Mouse (Mus musculus) macrophage (primary cell): ENCODE measurements around the gene Lhpp. TPM values are rescaled to one million over a fixed set of nuclear protein-coding genes. Genes with fewer than 3 reads are reported as not detected.

ENCODE experiments used
- H3K27ac ChIP-seq: fragments of 350-480 bp; formaldehyde crosslinking; 2 replicates; pipeline ENCODE4 v1.9.0; 2021
- H3K36me3 ChIP-seq: fragments of 350-480 bp; formaldehyde crosslinking; 2 replicates; pipeline ENCODE4 v1.9.0; 2021; ENCODE audit errors: inconsistent target
- H3K4me3 ChIP-seq: fragments of 350-480 bp; formaldehyde crosslinking; 2 replicates; pipeline ENCODE4 v1.9.0; 2021; ENCODE audit errors: inconsistent target
- H3K79me2 ChIP-seq: fragments of 350-480 bp; formaldehyde crosslinking; 2 replicates; pipeline ENCODE4 v1.9.0; 2021; ENCODE audit errors: inconsistent target
- WGBS: methylation state at CpG from one replicate; pipeline ENCODE4 v1.1.7; 2026; ENCODE audit warnings: inconsistent platforms; ENCODE audit not compliant: missing documents; 5-methylcytosine and 5-hydroxymethylcytosine counted together
- polyA plus RNA-seq: library from polyadenylated mRNA; stranded (reverse); fragments of 250-400 nt; gene quantifications from 3 replicates; pipeline ENCODE4 v1.2.4, GENCODE M21; 2018; ENCODE audit warnings: inconsistent platforms

Lhpp gene
- polyA plus RNA-seq, 1 experiment from 2014 or later: 21.2 TPM

- Histone ChIP-seq H3K36me3 (0 out of 2 replicates have a peak, but pooled peaks cover 5% of the 10 kb centered on the region), H3K4me3 (no peak overlapping the region), H3K79me2 (peaks cover 55% of the 10 kb centered on the region; the same call in 1 of the 2 replicates), H3K27ac (no peak overlapping the region)
- WGBS: 96% methylated on average over 6 of the region's 6 CpGs
These were observed 121.1 kb downstream of the Lhpp start for GRCm38 (mm10) chr7:132731558-132731957.

- Histone ChIP-seq H3K79me2 (peaks cover 49% of the 10 kb centered on the region; the same call in 1 of the 2 replicates), H3K4me3 (no peak overlapping the region), H3K27ac (no peak overlapping the region), H3K36me3 (0 out of 2 replicates have a peak, but pooled peaks cover 5% of the 10 kb centered on the region)
- WGBS: 97% methylated on average over 6 of the region's 6 CpGs
These were observed 121.8 kb downstream of the Lhpp start for GRCm38 (mm10) chr7:132732136-132732789.

DNA sequence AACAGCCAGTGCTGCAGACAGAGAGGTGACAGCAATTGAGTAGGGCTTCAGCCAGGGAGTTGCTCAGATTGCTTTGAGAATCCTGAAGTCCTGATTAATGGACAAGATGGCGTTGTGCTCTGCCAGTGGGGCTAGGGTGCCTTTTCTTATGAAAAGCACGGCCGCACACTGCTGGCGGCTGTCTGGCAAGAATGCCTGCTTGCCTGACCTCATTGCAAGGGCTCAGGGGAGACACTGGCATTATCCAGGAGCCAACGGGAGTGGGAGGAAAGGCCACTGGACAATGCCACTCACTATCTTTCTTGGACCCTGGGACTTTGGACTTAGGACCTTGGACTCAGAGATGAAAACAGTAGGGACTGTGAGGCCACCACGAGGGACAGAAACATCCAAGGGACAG lies 123.1 kb downstream of the Lhpp start:
- Histone ChIP-seq H3K4me3 (no peak overlapping the region), H3K27ac (no peak overlapping the region), H3K79me2 (peaks cover 47% of the 10 kb centered on the region; the same call in 1 of the 2 replicates), H3K36me3 (peaks cover 10% of the 10 kb centered on the region; the same call in 1 of the 2 replicates)
- WGBS: 92% methylated on average over 6 of the region's 6 CpGs

- WGBS: 90% methylated on average over 9 of the region's 9 CpGs
These were observed 123.8 kb downstream of the Lhpp start for GRCm38 (mm10) chr7:132734222-132734621.

DNA sequence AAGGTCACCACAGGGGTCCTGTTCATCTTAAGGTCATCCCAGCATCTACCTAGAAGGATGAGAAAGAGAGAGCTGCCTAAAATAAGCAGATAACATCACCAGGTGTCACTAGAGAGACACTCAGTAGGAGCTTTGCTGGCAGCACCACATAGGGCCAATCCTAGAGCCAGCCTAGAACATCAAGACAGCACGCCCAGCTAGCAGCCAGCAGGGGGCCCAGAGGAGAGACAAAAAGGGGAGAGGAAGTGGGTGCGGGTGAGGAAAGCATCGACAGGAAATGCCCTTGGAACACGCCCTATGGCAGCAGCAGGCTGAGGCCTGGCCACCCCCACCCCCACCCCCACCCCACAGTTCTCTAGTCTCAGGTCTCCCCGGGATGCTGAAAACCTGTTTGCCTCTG lies 124.7 kb downstream of the Lhpp start:
- Histone ChIP-seq H3K79me2 (peaks cover 57% of the 10 kb centered on the region; the same call in 1 of the 2 replicates), H3K27ac (peak overlapping the region; percentile 55), H3K4me3 (no peak overlapping the region), H3K36me3 (peaks cover 10% of the 10 kb centered on the region; the same call in 1 of the 2 replicates)
- 15% methylated on average over 3 of the region's 5 CpGs for WGBS

More at GRCm38 (mm10) chr7:132734222-132734621, 123.8 kb downstream of the Lhpp start:
- Histone ChIP-seq H3K79me2 (peaks cover 49% of the 10 kb centered on the region; the same call in 1 of the 2 replicates), H3K36me3 (peaks cover 10% of the 10 kb centered on the region; the same call in 1 of the 2 replicates), H3K27ac (no peak overlapping the region), H3K4me3 (no peak overlapping the region)

DNA sequence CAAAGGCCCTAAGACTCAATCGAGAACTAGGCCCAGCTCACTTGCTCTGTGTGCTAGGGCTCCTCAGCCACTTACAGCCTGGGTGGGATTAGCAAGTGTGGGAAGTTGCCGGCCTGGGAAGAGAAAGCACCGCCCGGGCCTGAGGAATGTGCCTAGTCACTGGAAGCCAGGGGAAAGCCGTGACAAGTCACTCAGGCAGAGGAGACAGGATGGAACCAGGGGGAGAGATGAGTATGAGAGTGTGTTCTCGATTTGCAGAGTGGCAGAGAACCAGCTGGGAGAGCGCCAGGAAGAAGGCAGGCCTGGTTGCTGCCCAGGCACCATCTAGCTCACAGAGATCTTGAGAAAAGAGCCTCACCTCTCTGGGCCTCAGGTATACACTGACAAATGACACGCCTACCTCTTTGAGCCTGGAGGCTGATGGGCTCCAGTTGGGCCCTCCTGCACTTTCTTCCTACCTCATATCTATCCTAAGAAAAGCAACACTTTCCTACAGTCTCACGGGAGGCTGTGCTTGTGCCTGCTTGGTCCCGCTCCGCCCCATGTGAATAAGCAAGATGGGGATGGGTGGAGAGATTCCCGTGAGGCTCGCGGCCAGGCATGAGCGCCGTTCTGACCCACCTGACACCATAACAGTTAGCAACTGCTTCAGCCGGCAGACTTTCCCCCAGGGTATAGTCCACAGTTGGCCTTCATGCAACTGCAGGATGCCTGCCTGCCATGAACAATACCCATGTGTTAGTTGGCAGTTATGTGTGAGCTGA lies 125.8 kb downstream of the Lhpp start:
- Histone ChIP-seq H3K36me3 (peaks cover 15% of the 10 kb centered on the region; the same call in 1 of the 2 replicates), H3K79me2 (peaks cover 58% of the 10 kb centered on the region; the same call in 1 of the 2 replicates), H3K4me3 (no peak overlapping the region), H3K27ac (peak overlapping the region; percentile 55)
- 86% methylated on average over 17 of the region's 17 CpGs for WGBS

DNA sequence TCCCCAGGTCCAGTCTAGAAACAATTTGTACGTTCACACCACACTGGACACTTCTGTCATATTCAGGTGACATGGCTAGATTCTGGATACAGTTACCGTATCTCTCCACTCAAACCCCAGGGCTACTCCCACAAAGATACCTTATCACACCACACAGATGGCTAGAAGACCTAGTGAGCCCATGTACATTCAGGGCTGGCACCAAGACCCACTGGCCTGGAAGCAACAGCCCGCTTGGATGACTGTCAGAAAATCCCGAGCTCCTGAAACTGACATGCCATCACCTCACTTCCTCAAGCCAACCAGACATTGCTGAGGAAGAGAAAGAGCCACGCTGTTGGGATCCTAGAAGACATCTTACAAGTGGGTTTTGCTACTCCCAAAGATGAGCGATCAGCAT lies 128.4 kb downstream of the Lhpp start:
- 92% methylated on average over 6 of the region's 6 CpGs for WGBS
- H3K4me3 ChIP-seq: no peak overlapping the region
- H3K36me3 ChIP-seq: peaks cover 22% of the 10 kb centered on the region; the same call in 1 of the 2 replicates
- H3K79me2 ChIP-seq: peaks cover 57% of the 10 kb centered on the region; the same call in 1 of the 2 replicates
- no peak overlapping the region for H3K27ac ChIP-seq

DNA sequence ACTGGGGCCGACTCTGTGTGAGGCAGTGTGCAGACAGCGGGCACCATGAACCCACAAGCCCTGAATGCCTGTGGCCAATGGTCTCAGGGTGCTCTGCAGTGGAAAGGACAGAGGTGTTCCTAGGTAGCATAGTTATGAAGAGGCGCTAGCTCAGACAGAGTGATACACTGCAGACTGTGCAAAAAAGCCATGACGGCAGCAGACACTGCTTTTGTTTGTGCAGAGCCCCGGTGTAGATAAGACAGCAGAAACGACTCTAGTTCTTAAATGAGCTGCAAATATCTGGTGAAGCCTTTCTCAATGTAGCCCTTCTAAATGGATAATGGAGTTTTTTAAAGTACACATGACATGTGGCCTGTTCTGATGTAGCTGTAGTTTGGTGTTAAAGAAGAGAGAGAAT lies 129.4 kb downstream of the Lhpp start:
- WGBS: 85% methylated on average over 6 of the region's 6 CpGs
- Histone ChIP-seq H3K36me3 (peaks cover 17% of the 10 kb centered on the region; the same call in 1 of the 2 replicates), H3K79me2 (peaks cover 48% of the 10 kb centered on the region; the same call in 1 of the 2 replicates), H3K27ac (no peak overlapping the region), H3K4me3 (no peak overlapping the region)

DNA sequence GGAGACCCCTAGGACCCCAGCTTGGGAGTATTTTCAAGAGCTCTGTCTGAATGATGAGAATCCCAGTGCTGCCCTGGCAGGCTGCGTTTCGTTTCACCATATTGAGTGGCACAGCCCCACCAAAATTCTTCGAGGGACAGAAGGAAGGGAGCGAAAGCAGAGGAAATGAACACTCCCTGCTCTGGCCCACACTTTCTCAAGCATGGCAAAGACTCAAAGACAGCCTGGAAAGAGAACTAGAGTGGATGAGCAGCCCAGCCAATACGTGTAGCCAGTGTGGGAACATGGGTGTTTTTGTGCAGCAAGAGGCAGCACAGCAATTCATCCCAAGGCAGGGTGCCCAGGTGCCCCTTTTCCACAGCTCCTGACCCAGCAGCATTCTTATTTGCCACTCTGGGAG lies 132.5 kb downstream of the Lhpp start:
- Histone ChIP-seq H3K79me2 (peaks cover 41% of the 10 kb centered on the region; the same call in 1 of the 2 replicates), H3K27ac (no peak overlapping the region), H3K4me3 (no peak overlapping the region), H3K36me3 (peaks cover 33% of the 10 kb centered on the region; the same call in 1 of the 2 replicates)
- WGBS: 91% methylated on average over 5 of the region's 5 CpGs

GRCm38 (mm10) chr7:132747096-132747495 lies 136.7 kb downstream of the Lhpp start:
- 96% methylated on average over 6 of the region's 6 CpGs for WGBS
- Histone ChIP-seq H3K36me3 (peaks cover 31% of the 10 kb centered on the region; the same call in 1 of the 2 replicates), H3K27ac (no peak overlapping the region), H3K79me2 (peaks cover 11% of the 10 kb centered on the region; the same call in 1 of the 2 replicates), H3K4me3 (no peak overlapping the region)

- no peak overlapping the region for H3K27ac ChIP-seq
- 86% methylated on average over 2 of the region's 3 CpGs for WGBS
- peaks cover 38% of the 10 kb centered on the region; the same call in 1 of the 2 replicates for H3K36me3 ChIP-seq
- H3K4me3 ChIP-seq: no peak overlapping the region
- peaks cover 5% of the 10 kb centered on the region; the same call in 1 of the 2 replicates for H3K79me2 ChIP-seq
These were observed 137.8 kb downstream of the Lhpp start for GRCm38 (mm10) chr7:132748076-132748769.

DNA sequence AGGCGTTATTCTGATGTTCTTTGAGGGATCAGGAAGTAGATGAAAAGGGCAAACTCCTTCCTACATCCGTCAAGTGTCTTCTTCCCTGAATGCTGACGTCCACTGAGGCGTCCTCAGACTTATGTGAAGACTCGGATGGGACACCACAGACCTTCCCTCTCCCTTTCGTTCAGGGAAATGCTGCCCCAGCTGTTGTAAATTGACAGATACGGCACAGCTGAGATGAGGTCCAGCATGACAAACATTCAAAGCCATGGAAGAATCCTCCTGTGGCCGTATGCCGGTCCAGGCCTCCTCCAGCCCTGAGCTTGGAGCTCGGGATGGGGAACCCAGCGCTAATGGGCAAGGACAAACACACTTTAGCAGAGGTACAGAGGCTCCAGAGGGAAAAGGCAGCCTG lies 139.1 kb downstream of the Lhpp start:
- H3K79me2 ChIP-seq: peaks cover 16% of the 10 kb centered on the region; the same call in 1 of the 2 replicates
- H3K27ac ChIP-seq: no peak overlapping the region
- no peak overlapping the region for H3K4me3 ChIP-seq
- H3K36me3 ChIP-seq: peaks cover 48% of the 10 kb centered on the region; the same call in 1 of the 2 replicates
- WGBS: 90% methylated on average over 10 of the region's 11 CpGs

DNA sequence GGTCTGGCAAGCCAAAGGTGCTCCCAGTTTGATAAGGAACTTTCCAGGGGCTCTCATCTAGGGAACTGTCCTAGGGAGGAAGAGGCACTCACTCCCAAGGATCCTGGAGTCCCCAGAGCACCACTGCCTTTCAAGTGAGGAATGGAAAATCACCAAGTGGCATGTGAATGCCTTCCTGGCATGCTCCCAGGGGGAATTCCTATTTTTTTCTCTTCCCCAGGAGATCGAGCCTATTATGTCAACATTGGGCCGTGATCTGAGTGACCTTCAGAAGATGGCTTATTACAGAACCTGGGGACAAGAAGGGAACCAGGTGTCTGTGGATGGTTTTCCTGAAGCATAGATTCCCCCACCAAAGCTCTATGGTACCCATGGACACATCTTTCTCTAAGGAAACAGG lies 141.3 kb downstream of the Lhpp start:
- peaks cover 37% of the 10 kb centered on the region; the same call in 1 of the 2 replicates for H3K79me2 ChIP-seq
- no peak overlapping the region for H3K4me3 ChIP-seq
- H3K27ac ChIP-seq: no peak overlapping the region
- H3K36me3 ChIP-seq: peaks cover 58% of the 10 kb centered on the region
- WGBS: 96% methylated on average over 2 of the region's 2 CpGs
